Mouse (Mus musculus) intestine, postnatal 0 days (tissue): ENCODE data around the gene Gstp3. TPM values are rescaled to one million over a fixed set of nuclear protein-coding genes. Genes with fewer than 3 reads are reported as not detected.

Experiments used
- ATAC-seq: fragments of 200-750 bp; cut with Nextera tagmentation; 2 replicates; pipeline ENCODE4 v1.8.0; 2017; ENCODE audit warnings: mild to moderate bottlenecking, moderate TSS enrichment, moderate library complexity
- H3K27ac ChIP-seq: fragments of 300-500 bp; sonication (generic); 2 replicates; pipeline ENCODE4 v1.5.1; 2014; ENCODE audit warnings: mild to moderate bottlenecking, low read depth, low read length, moderate library complexity
- H3K27me3 ChIP-seq: fragments of 300-500 bp; sonication (generic); replicated peaks from 2 replicates; pipeline ENCODE4 v1.6.1; 2014; ENCODE audit warnings: low read length, mixed read lengths; ENCODE audit not compliant: control insufficient read depth, insufficient read depth
- H3K36me3 ChIP-seq: fragments of 300-500 bp; sonication (generic); 2 replicates; pipeline ENCODE4 v1.6.1; 2014; ENCODE audit warnings: mild to moderate bottlenecking, moderate library complexity; ENCODE audit not compliant: control insufficient read depth, insufficient read depth
- H3K4me1 ChIP-seq: fragments of 300-500 bp; sonication (generic); replicated peaks from 2 replicates; pipeline ENCODE4 v1.6.1; 2014; ENCODE audit warnings: antibody characterized with exemption, low read length, mixed read lengths; ENCODE audit not compliant: control insufficient read depth, insufficient read depth
- H3K4me2 ChIP-seq: fragments of 300-500 bp; sonication (generic); replicated peaks from 2 replicates; pipeline ENCODE4 v1.6.1; 2014; ENCODE audit warnings: low read depth, mild to moderate bottlenecking, moderate library complexity
- H3K4me3 ChIP-seq: fragments of 300-500 bp; sonication (generic); 2 replicates; pipeline ENCODE4 v1.5.1; 2014; ENCODE audit warnings: low read depth, low read length
- H3K9ac ChIP-seq: fragments of 300-500 bp; sonication (generic); 2 replicates; pipeline ENCODE4 v1.6.1; 2014; ENCODE audit warnings: mild to moderate bottlenecking, low read depth, low read length
- H3K9me3 ChIP-seq: fragments of 300-500 bp; sonication (generic); 2 replicates; pipeline ENCODE4 v1.6.1; 2016; ENCODE audit warnings: mixed run types; ENCODE audit not compliant: control insufficient read depth
- CTCF ChIP-seq: sonication (generic); IDR thresholded peaks from 2 replicates; pipeline ENCODE4 v1.5.1; 2016; ENCODE audit warnings: low read depth, mild to moderate bottlenecking, control low read depth, antibody characterized with exemption, moderate library complexity
- WGBS: fragments of 180-500 bp; shearing (Covaris S2); extraction: QIAGEN DNeasy Blood & Tissue Kit; methylation state at CpG from one replicate; pipeline ENCODE4 v1.1.7; 2014; 5-methylcytosine and 5-hydroxymethylcytosine counted together
- polyA plus RNA-seq: library from polyadenylated mRNA; unstranded; fragments of >200 nt; fragmentation: Nextera tagmentation; extraction: Ambion mirVana; gene quantifications from 2 replicates; pipeline ENCODE4 v1.2.1, GENCODE M21; 2015

Gene Gstp3
- polyA plus RNA-seq, 1 experiment from 2014 or later, result 68.7 TPM

GRCm38 (mm10) chr19:4093772-4094171 lies 34.4 kb upstream of the Gstp3 start:
- no peaks in the 10 kb centered on the region for H3K27me3 ChIP-seq
- no peak overlapping the region for H3K4me2 ChIP-seq
- no peaks in the 10 kb centered on the region for H3K9me3 ChIP-seq
- H3K9ac ChIP-seq, result no peak overlapping the region
- ATAC-seq, result no peak
- H3K36me3 ChIP-seq, result no peaks in the 10 kb centered on the region; the same call in 1 of the 2 replicates
- TF ChIP-seq CTCF, result no peak
- WGBS, result 49% methylated on average over 7 of the region's 7 CpGs
- peaks cover 3% of the 10 kb centered on the region; the same call in 1 of the 2 replicates for H3K4me1 ChIP-seq
- no peak overlapping the region for H3K4me3 ChIP-seq
- no peak overlapping the region for H3K27ac ChIP-seq

- Histone ChIP-seq H3K9ac (no peak overlapping the region), H3K27me3 (no peaks in the 10 kb centered on the region), H3K36me3 (no peaks in the 10 kb centered on the region), H3K4me2 (no peak overlapping the region), H3K4me1 (peaks cover 3% of the 10 kb centered on the region; the same call in 1 of the 2 replicates), H3K4me3 (no peak overlapping the region), H3K27ac (no peak overlapping the region), H3K9me3 (no peaks in the 10 kb centered on the region)
- ATAC-seq, result no peak
- TF ChIP-seq CTCF, result no peak
- WGBS, result 48% methylated on average over 3 of the region's 3 CpGs
Measured at GRCm38 (mm10) chr19:4092750-4093149, 33.4 kb upstream of the Gstp3 start.

- no peak for TF ChIP-seq CTCF
- H3K4me1 ChIP-seq, result peaks cover under 1% of the 10 kb centered on the region; the same call in 1 of the 2 replicates
- H3K27me3 ChIP-seq, result no peaks in the 10 kb centered on the region
- H3K9ac ChIP-seq, result no peak overlapping the region
- no peaks in the 10 kb centered on the region for H3K36me3 ChIP-seq
- no peak overlapping the region for H3K4me2 ChIP-seq
- no peak for ATAC-seq
- no peak overlapping the region for H3K27ac ChIP-seq
- H3K9me3 ChIP-seq, result no peaks in the 10 kb centered on the region
- no peak overlapping the region for H3K4me3 ChIP-seq
- 50% methylated on average over 2 of the region's 2 CpGs for WGBS
Measured at GRCm38 (mm10) chr19:4091383-4091782, 32.0 kb upstream of the Gstp3 start.

GRCm38 (mm10) chr19:4090446-4090845 lies 31.1 kb upstream of the Gstp3 start:
- Histone ChIP-seq H3K4me1 (no peaks in the 10 kb centered on the region), H3K36me3 (no peaks in the 10 kb centered on the region), H3K9ac (no peak overlapping the region), H3K9me3 (no peaks in the 10 kb centered on the region), H3K4me3 (no peak overlapping the region), H3K27ac (no peak overlapping the region), H3K27me3 (no peaks in the 10 kb centered on the region), H3K4me2 (no peak overlapping the region)
- 74% methylated on average over 3 of the region's 3 CpGs for WGBS
- ATAC-seq, result no peak
- no peak for TF ChIP-seq CTCF

- H3K4me2 ChIP-seq, result no peak overlapping the region
- H3K36me3 ChIP-seq, result no peaks in the 10 kb centered on the region
- TF ChIP-seq CTCF, result no peak
- H3K9ac ChIP-seq, result no peak overlapping the region
- whole genome bisulfite sequencing, result 78% methylated on average over 6 of the region's 6 CpGs
- no peaks in the 10 kb centered on the region for H3K27me3 ChIP-seq
- no peak overlapping the region for H3K4me3 ChIP-seq
- no peak for ATAC-seq
- H3K9me3 ChIP-seq, result no peaks in the 10 kb centered on the region
- no peaks in the 10 kb centered on the region for H3K4me1 ChIP-seq
- H3K27ac ChIP-seq, result no peak overlapping the region
Measured at GRCm38 (mm10) chr19:4089128-4089527, 29.8 kb upstream of the Gstp3 start.

GRCm38 (mm10) chr19:4088146-4088545 lies 28.8 kb upstream of the Gstp3 start:
- H3K36me3 ChIP-seq, result no peaks in the 10 kb centered on the region
- no peaks in the 10 kb centered on the region for H3K27me3 ChIP-seq
- no peaks in the 10 kb centered on the region for H3K9me3 ChIP-seq
- ATAC-seq, result no peak
- no peak overlapping the region for H3K4me2 ChIP-seq
- no peak overlapping the region for H3K9ac ChIP-seq
- H3K4me3 ChIP-seq, result no peak overlapping the region
- TF ChIP-seq CTCF, result no peak
- H3K4me1 ChIP-seq, result no peaks in the 10 kb centered on the region
- WGBS, result 35% methylated on average over 5 of the region's 5 CpGs
- no peak overlapping the region for H3K27ac ChIP-seq

GRCm38 (mm10) chr19:4087090-4087489 lies 27.7 kb upstream of the Gstp3 start:
- Histone ChIP-seq H3K27ac (no peak overlapping the region), H3K4me3 (no peak overlapping the region), H3K4me2 (no peak overlapping the region), H3K36me3 (no peaks in the 10 kb centered on the region), H3K9ac (no peak overlapping the region), H3K27me3 (no peaks in the 10 kb centered on the region), H3K9me3 (no peaks in the 10 kb centered on the region), H3K4me1 (no peaks in the 10 kb centered on the region)
- 89% methylated on average over 5 of the region's 5 CpGs for WGBS
- TF ChIP-seq CTCF, result no peak
- no peak for ATAC-seq
